Mouse (Mus musculus) heart, embryonic 12.5 days (tissue): ENCODE measurements at regions not wholly inside any gene's neighbourhood (a gene's known extent, or its start where the extent isn't known, plus 50 kb on each side); places are given as distances from the start of the nearest gene placed in this dataset.

Source experiments
- ATAC-seq: fragments of 200-750 bp; cut with Nextera tagmentation; 2 replicates; pipeline ENCODE4 v1.8.0; 2017; ENCODE audit warnings: moderate TSS enrichment, moderate library complexity; ENCODE audit not compliant: insufficient number of reproducible peaks, low FRiP score
- H3K27ac ChIP-seq: fragments of 300-500 bp; sonication (generic); 2 replicates; pipeline ENCODE4 v1.5.1; 2016; ENCODE audit warnings: mild to moderate bottlenecking, moderate library complexity; ENCODE audit not compliant: poor library complexity, severe bottlenecking
- H3K27me3 ChIP-seq: fragments of 300-500 bp; sonication (generic); replicated peaks from 2 replicates; pipeline ENCODE4 v1.6.1; 2016; ENCODE audit warnings: mild to moderate bottlenecking, moderate library complexity
- H3K36me3 ChIP-seq: fragments of 300-500 bp; sonication (generic); 2 replicates; pipeline ENCODE4 v1.6.1; 2016; ENCODE audit warnings: mild to moderate bottlenecking, moderate library complexity
- H3K4me1 ChIP-seq: fragments of 300-500 bp; sonication (generic); replicated peaks from 2 replicates; pipeline ENCODE4 v1.6.1; 2016; ENCODE audit warnings: mild to moderate bottlenecking
- H3K4me2 ChIP-seq: fragments of 300-500 bp; sonication (generic); 2 replicates; pipeline ENCODE4 v1.6.1; 2016; ENCODE audit warnings: mild to moderate bottlenecking, moderate library complexity
- H3K4me3 ChIP-seq: fragments of 300-500 bp; sonication (generic); 2 replicates; pipeline ENCODE4 v1.5.1; 2016; ENCODE audit warnings: mild to moderate bottlenecking
- H3K9ac ChIP-seq: fragments of 300-500 bp; sonication (generic); 2 replicates; pipeline ENCODE4 v1.6.1; 2016; ENCODE audit warnings: mild to moderate bottlenecking, moderate library complexity
- H3K9me3 ChIP-seq: fragments of 300-500 bp; sonication (generic); replicated peaks from 2 replicates; pipeline ENCODE4 v1.6.1; 2016; ENCODE audit warnings: mild to moderate bottlenecking, moderate library complexity
- WGBS: fragments of 180-500 bp; shearing (Covaris S2); methylation state at CpG from one replicate; pipeline ENCODE4 v1.1.7; 2016; 5-methylcytosine and 5-hydroxymethylcytosine counted together

- Histone ChIP-seq H3K4me2 (no peak overlapping the region), H3K4me3 (no peak overlapping the region), H3K9ac (no peak overlapping the region), H3K27me3 (peaks cover 68% of the 10 kb centered on the region), H3K27ac (no peak overlapping the region), H3K4me1 (peaks cover 8% of the 10 kb centered on the region; the same call in 1 of the 2 replicates), H3K9me3 (no peaks in the 10 kb centered on the region), H3K36me3 (no peaks in the 10 kb centered on the region)
- ATAC-seq: no peak
- WGBS: 2% methylated on average over 7 of the region's 10 CpGs
These were observed 166.9 kb downstream of the 3100002H09Rik start for GRCm38 (mm10) chr4:124443613-124444108.

DNA sequence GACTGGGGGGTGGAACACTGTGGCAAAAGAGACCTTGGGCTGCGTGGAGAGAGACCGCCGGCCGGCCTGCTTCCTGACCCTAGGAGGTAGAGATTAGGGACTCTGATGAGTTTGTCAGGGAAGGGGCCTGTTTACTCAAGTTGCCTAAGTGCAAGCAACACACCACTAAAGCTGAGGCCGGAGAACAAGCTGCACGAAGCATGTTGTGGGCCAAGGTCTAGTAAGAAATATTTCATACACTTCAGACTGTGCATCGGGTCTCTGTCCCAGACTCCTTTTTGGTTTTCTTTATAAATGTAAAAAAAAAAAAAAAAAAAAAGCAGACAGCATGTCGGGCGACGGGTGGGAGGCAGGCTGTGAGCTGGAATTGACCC lies 167.5 kb downstream of the 3100002H09Rik start:
- H3K9ac ChIP-seq: no peak overlapping the region
- H3K27ac ChIP-seq: no peak overlapping the region
- H3K27me3 ChIP-seq: peaks cover 72% of the 10 kb centered on the region
- no peaks in the 10 kb centered on the region for H3K9me3 ChIP-seq
- no peak for ATAC-seq
- 22% methylated on average over 10 of the region's 10 CpGs for WGBS
- peaks cover 8% of the 10 kb centered on the region; the same call in 1 of the 2 replicates for H3K4me1 ChIP-seq
- no peak overlapping the region for H3K4me2 ChIP-seq
- no peaks in the 10 kb centered on the region for H3K36me3 ChIP-seq
- no peak overlapping the region for H3K4me3 ChIP-seq

DNA sequence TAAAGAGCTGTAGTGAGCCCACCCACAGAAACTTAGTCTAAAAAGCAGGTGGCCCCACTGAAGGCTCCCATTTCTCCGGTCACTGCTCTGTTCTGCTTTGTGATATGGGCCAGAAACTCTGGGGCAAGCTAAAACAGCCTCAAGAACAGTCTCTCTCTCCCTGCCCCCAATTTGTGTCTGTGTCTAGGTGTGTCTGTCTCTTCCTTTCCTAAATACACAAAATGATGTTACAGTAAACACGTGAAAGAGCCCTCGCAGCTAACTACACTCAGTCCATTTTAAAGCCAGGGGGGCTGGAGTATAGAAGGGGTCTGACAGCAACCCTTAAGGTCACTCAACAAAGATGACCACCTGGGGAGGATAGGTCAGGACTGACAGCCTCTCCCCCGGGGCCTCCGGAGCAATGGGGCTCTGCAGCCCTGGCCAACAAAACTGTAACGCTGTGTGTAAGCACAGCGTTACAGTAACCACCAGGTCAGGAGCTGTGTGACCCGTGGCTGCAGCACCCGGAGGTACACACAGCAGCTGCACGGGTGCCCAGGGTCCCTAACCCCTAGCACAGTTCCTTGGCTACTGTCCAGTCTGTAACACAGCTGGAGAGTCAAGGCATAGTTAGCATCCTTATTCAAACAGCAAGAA lies 168.0 kb downstream of the 3100002H09Rik start:
- Histone ChIP-seq H3K4me2 (no peak overlapping the region), H3K36me3 (no peaks in the 10 kb centered on the region), H3K9ac (no peak overlapping the region), H3K27me3 (peaks cover 77% of the 10 kb centered on the region), H3K4me3 (no peak overlapping the region), H3K27ac (no peak overlapping the region), H3K4me1 (peaks cover 8% of the 10 kb centered on the region; the same call in 1 of the 2 replicates), H3K9me3 (no peaks in the 10 kb centered on the region)
- 13% methylated on average over 10 of the region's 10 CpGs for WGBS
- ATAC-seq: 0 out of 2 replicates have a peak, but pooled peaks have one; percentile 15

- 15% methylated on average over 15 of the region's 15 CpGs for WGBS
- no peak overlapping the region for H3K4me2 ChIP-seq
- no peak for ATAC-seq
- H3K4me1 ChIP-seq: peaks cover 8% of the 10 kb centered on the region; the same call in 1 of the 2 replicates
- no peaks in the 10 kb centered on the region for H3K9me3 ChIP-seq
- H3K36me3 ChIP-seq: no peaks in the 10 kb centered on the region
- no peak overlapping the region for H3K4me3 ChIP-seq
- H3K9ac ChIP-seq: no peak overlapping the region
- H3K27me3 ChIP-seq: peaks cover 82% of the 10 kb centered on the region
- H3K27ac ChIP-seq: no peak overlapping the region
These were observed 168.7 kb downstream of the 3100002H09Rik start for GRCm38 (mm10) chr4:124441737-124442487.

DNA sequence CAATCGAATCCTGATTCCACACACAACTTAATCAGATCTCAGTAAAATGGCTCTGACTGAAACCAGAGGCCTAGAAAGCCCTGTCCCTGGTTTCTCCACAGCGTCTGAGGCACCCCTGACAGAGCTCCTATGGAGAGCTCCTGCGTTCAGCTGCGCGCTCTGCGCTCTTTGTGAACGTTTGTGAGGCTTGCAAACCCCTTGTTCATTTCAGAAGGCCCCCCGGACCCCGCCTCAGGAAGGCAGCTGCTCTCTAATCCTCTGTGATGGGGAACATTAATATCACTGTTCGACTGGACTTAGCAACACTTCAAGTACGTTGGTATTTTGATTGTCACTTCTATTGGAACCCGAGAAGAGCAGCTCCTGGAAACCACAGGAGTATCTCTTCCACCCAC lies 175.6 kb downstream of the 3100002H09Rik start:
- H3K4me2 ChIP-seq: no peak overlapping the region
- H3K27me3 ChIP-seq: peaks cover 50% of the 10 kb centered on the region
- H3K36me3 ChIP-seq: no peaks in the 10 kb centered on the region
- H3K27ac ChIP-seq: no peak overlapping the region
- H3K4me3 ChIP-seq: no peak overlapping the region
- ATAC-seq: no peak
- 46% methylated on average over 12 of the region's 12 CpGs for WGBS
- H3K4me1 ChIP-seq: peaks cover 12% of the 10 kb centered on the region
- H3K9me3 ChIP-seq: no peaks in the 10 kb centered on the region
- H3K9ac ChIP-seq: no peak overlapping the region

DNA sequence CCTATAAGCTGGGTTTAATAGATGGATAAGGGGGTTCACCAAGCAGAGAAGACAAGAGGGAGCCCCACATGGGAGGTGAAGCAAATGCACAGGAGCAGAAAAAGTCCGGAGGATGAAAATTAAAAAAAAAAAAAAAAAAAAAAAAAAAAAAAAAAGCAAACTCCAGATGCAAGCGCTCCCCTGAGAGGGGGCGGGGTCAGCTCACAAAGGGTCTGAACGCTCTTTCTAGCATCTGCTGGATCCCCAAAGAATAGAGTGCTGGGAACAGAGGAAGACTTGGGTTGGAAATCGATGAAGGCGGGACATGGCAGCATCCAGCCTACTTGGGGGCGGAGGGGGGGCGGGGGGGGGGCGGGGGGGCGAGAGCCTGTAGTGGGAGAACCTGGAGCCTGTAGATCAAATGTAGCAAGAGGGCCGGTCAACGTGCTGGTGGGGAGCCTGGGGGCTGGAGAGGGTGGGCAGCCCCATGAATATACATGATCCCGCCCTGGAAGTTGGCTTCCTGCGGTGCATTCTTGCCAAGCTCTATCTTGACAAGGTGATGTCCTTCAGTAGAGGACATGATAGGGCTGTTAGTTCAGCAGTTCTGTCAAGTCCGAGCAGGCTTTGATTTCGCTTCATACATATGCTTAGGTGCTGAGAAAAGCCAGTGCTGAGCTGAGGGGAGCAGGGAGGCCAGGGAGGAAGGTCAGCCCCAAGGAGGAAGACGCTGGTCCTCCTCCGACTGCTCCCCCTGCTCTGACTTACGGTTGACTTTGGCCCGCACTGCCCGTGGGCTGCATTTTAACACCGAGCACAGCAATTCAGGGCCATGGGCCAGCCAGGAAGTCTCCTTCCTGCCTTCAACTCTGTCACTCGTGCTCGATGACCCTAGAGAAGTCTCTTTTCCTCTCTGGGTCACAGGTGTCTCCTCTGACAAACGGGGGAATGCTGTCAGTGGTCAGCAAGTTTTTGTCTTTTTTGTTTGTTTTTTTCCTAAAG lies 176.3 kb downstream of the 3100002H09Rik start:
- peak; percentile 36; the same call in 1 of the 2 replicates for ATAC-seq
- Histone ChIP-seq H3K36me3 (no peaks in the 10 kb centered on the region), H3K9me3 (no peaks in the 10 kb centered on the region), H3K9ac (0 out of 2 replicates have a peak overlapping the region, but pooled peaks have one; percentile 39), H3K4me1 (peaks cover 12% of the 10 kb centered on the region), H3K27me3 (peaks cover 47% of the 10 kb centered on the region), H3K4me2 (peak overlapping the region; percentile 65), H3K4me3 (peak overlapping the region; percentile 16), H3K27ac (no peak overlapping the region)
- 5% methylated on average over 22 of the region's 25 CpGs for WGBS

DNA sequence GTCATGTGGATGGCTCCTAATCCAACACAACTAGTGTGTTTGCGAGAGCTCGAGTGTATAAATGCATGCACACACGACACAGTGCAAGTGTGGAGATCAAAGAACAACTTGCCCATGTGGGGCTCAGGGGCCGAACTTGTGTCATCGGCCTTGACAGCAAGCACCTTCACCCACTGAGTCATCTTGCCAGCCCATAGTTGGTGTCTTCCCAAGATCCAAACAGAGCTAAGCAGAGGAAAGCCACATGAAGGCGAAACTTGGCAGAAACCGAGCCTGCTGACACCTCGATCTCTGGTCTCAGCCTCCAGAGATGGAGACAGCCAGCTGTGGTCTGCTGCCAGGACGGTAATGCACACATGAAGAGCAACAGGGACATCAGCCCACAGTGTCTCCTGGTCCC lies 177.1 kb downstream of the 3100002H09Rik start:
- H3K27ac ChIP-seq: no peak overlapping the region
- H3K9me3 ChIP-seq: no peaks in the 10 kb centered on the region
- H3K9ac ChIP-seq: no peak overlapping the region
- ATAC-seq: no peak
- WGBS: 70% methylated on average over 9 of the region's 9 CpGs
- peaks cover 46% of the 10 kb centered on the region for H3K27me3 ChIP-seq
- no peak overlapping the region for H3K4me3 ChIP-seq
- peaks cover 12% of the 10 kb centered on the region for H3K4me1 ChIP-seq
- H3K4me2 ChIP-seq: no peak overlapping the region
- no peaks in the 10 kb centered on the region for H3K36me3 ChIP-seq

GRCm38 (mm10) chr4:124431193-124431592 lies 179.4 kb downstream of the 3100002H09Rik start:
- no peaks in the 10 kb centered on the region for H3K9me3 ChIP-seq
- no peak overlapping the region for H3K27ac ChIP-seq
- H3K27me3 ChIP-seq: peaks cover 25% of the 10 kb centered on the region
- no peaks in the 10 kb centered on the region for H3K36me3 ChIP-seq
- H3K4me2 ChIP-seq: no peak overlapping the region
- H3K4me3 ChIP-seq: no peak overlapping the region
- 60% methylated on average over 16 of the region's 16 CpGs for WGBS
- H3K4me1 ChIP-seq: peaks cover 12% of the 10 kb centered on the region
- no peak overlapping the region for H3K9ac ChIP-seq
- no peak for ATAC-seq

DNA sequence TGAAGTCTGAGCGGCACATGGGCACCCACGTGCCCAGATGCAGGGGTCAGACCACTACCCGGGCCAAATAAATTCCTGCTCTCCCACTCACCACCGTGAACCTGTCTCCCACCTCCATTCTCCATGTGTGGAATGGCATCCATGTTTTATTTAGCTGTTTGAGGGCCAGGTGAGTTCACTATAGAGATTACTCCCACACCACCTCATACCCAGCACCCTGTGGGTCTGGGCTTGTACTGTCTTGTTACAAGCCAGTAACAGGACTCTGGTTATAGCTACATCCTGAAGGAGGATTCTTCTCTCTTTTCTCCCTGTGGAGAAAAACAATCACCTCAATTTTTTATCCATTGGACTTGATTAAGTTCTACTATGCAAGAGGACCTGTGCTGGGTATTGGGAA lies 181.8 kb downstream of the 3100002H09Rik start:
- Histone ChIP-seq H3K9me3 (no peaks in the 10 kb centered on the region), H3K27me3 (peaks cover 24% of the 10 kb centered on the region), H3K4me2 (no peak overlapping the region), H3K27ac (no peak overlapping the region), H3K4me3 (no peak overlapping the region), H3K9ac (no peak overlapping the region), H3K4me1 (no peaks in the 10 kb centered on the region), H3K36me3 (no peaks in the 10 kb centered on the region)
- 75% methylated on average over 4 of the region's 4 CpGs for WGBS
- no peak for ATAC-seq

DNA sequence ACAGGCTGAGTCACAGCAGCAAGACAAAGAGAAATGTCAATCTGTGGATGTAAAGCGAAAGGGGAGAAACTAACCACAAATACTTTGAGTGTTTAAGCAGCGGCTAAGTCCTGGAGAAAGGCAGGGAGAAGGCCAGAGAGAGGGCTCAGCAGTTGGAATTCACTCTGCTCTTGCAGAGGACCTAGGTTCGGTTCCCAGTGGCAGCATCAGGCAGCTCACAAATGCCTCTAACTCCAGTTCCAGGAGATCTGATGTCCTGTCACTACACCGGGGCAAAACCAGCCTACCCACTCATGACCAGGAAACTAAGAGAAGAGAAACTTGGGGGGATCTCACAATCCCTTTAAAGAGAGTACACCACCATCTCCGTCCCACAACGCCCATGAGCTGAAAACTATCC lies 188.2 kb downstream of the 3100002H09Rik start:
- H3K27me3 ChIP-seq: no peaks in the 10 kb centered on the region
- H3K9ac ChIP-seq: no peak overlapping the region
- ATAC-seq: no peak
- H3K36me3 ChIP-seq: no peaks in the 10 kb centered on the region
- H3K4me2 ChIP-seq: no peak overlapping the region
- no peaks in the 10 kb centered on the region for H3K9me3 ChIP-seq
- WGBS: 85% methylated on average over 6 of the region's 6 CpGs
- no peak overlapping the region for H3K27ac ChIP-seq
- H3K4me3 ChIP-seq: no peak overlapping the region
- H3K4me1 ChIP-seq: peaks cover 5% of the 10 kb centered on the region
